9 mouse cellular contexts compared by ENCODE assay signal in the genomic region with DNA sequence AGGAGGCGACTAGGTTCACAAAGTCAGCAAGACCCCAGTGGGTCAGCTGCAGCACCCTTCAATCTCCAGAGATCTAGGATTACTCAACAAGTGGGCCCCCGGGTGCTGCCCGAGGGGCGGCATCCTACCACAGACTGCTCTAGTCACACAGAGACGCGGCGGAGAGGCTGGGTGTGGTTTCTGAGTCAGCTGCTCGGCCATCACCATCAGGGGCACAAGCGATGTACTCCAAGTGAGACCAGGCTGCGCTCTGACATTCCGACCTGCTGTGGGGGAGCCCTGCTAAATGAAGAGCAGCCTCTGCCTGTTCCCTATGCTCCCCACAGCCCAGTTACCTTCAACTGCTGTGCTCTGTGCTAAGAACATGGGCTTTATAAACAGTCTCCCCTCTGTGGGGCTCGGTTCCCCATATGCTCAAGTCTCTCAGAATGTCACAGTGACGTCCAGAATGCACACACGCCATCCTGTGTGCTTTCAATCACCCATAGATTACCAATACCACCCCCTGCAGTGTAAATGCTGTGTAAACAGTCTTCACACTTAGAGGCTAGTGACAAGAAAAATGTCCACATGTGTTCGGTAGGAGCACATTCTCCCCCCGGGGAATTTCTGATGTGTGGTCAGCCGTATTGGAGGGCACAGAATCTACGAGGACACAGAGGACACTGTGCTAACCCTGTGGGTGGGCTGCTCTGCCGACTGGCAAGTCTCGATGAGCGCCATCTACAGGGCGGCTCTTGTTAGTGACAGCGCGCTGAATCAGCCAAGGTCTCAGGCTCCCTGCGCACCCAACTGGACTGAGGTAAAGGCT. TPM values are rescaled to one million over a fixed set of nuclear protein-coding genes. Genes with fewer than 3 reads are reported as not detected.
DNase-seq lines count a peak whose midpoint lies in the region; ATAC-seq and TF ChIP-seq lines count a peak whose summit lies in the region.
"Had no signal": no experiment of that assay in that cellular context is flagged by ENCODE, and none has a peak within 500 bp of the region (broad histone marks: within the 10 kb centered on the region; RNA-seq: fewer than 3 reads in every experiment).

No protein-coding gene starts in this region.

- H3K36me3 ChIP-seq in forebrain, embryonic 12.5 days (replicated peaks) = no peaks in the 10 kb centered on the region
- peaks cover 13% of the 10 kb centered on the region for H3K36me3 ChIP-seq in hindbrain, embryonic 10.5 days
- H3K36me3 ChIP-seq: limb, embryonic 15.5 days had no signal

- TF ChIP-seq POLR2A in brain, embryonic 14.5 days (IDR thresholded peaks at IDR 0.05; ENCODE audit: borderline replicate concordance, extremely low read depth, insufficient read depth, insufficient read length, poor library complexity, severe bottlenecking) = no peak

- DNase-seq in MN1 (ENCODE audit: low spot score) = peak; percentile 63
- peak; percentile 88 for DNase-seq in brain, embryonic 14.5 days (ENCODE audit: low read depth)
- peak; percentile 77 for DNase-seq in hindbrain, embryonic 10.5 days (ENCODE audit: low spot score)
- DNase-seq in layer of hippocampus, postnatal 14 days (ENCODE audit: low spot score in 2 of 2) = peak; percentile 68
- peak; percentile 77 to 82 for DNase-seq in lung, postnatal 4 days
- DNase-seq in right cerebral cortex, adult 2 months (ENCODE audit: low spot score in 2 of 2) = peak; percentile 63 to 77
- no peak for DNase-seq in c-Kit-positive CD71-positive TER-119-positive erythroid progenitor cells, embryonic 14.5 days (ENCODE audit: low spot score)

- no peaks in the 10 kb centered on the region for H3K27me3 ChIP-seq in forebrain, embryonic 12.5 days
- no peaks in the 10 kb centered on the region for H3K27me3 ChIP-seq in hindbrain, embryonic 10.5 days (ENCODE audit: insufficient read depth, poor library complexity, severe bottlenecking)
- H3K27me3 ChIP-seq: limb, embryonic 15.5 days had no signal

- peak; percentile 89 for TF ChIP-seq CTCF in brain, embryonic 14.5 days (IDR thresholded peaks at IDR 0.05; ENCODE audit: borderline replicate concordance, extremely low read depth, insufficient read depth, insufficient read length)

- WGBS in forebrain, embryonic 12.5 days = 46% methylated on average over 25 of the region's 25 CpGs
- 46% methylated on average over 25 of the region's 25 CpGs for WGBS in hindbrain, embryonic 10.5 days

- H3K27ac ChIP-seq in forebrain, embryonic 12.5 days = no peak overlapping the region
- H3K27ac ChIP-seq in hindbrain, embryonic 10.5 days = peak overlapping the region; percentile 14; the same call in 1 of the 2 replicates

- H3K4me3 ChIP-seq in forebrain, embryonic 12.5 days (replicated peaks) = no peak overlapping the region
- no peak overlapping the region for H3K4me3 ChIP-seq in hindbrain, embryonic 10.5 days
- H3K4me3 ChIP-seq: limb, embryonic 15.5 days had no signal

- ATAC-seq in forebrain, embryonic 12.5 days (ENCODE audit: low FRiP score) = peak; percentile 67

- H3K9me3 ChIP-seq in forebrain, embryonic 12.5 days = no peaks in the 10 kb centered on the region
- H3K9me3 ChIP-seq in hindbrain, embryonic 10.5 days = no peaks in the 10 kb centered on the region
- H3K9me3 ChIP-seq: limb, embryonic 15.5 days had no signal

- H3K4me1 ChIP-seq in forebrain, embryonic 12.5 days = peaks cover 56% of the 10 kb centered on the region
- H3K4me1 ChIP-seq in hindbrain, embryonic 10.5 days (replicated peaks) = peaks cover 75% of the 10 kb centered on the region

- H3K9ac ChIP-seq in forebrain, embryonic 12.5 days = no peak overlapping the region
- H3K9ac ChIP-seq: limb, embryonic 15.5 days had no signal

- H3K4me2 ChIP-seq in forebrain, embryonic 12.5 days = no peak overlapping the region
- H3K4me2 ChIP-seq: limb, embryonic 15.5 days had no signal

RNA-seq across cellular contexts. Expression of a gene that starts 41.1 kb away (rescaled TPM):
- 69.8 and 99.3 TPM in 2 replicates for polyA plus RNA-seq in brain, embryonic 14.5 days (2012; rRNA removed)
- polyA plus RNA-seq in forebrain, embryonic 12.5 days (2016; fragmentation: Nextera tagmentation; extraction: Ambion mirVana) = 28.0 and 28.1 TPM in 2 replicates
- polyA plus RNA-seq in hindbrain, embryonic 10.5 days (2016; fragmentation: Nextera tagmentation; extraction: Ambion mirVana) = 29.5 and 37.9 TPM in 2 replicates
- 10 to 100 TPM; 79.7 to 81.0 TPM for total RNA-seq in layer of hippocampus, postnatal 14 days (2021)

RNA-seq across cellular contexts. Expression of a gene that starts 41.2 kb away (rescaled TPM):
- polyA plus RNA-seq in brain, embryonic 14.5 days (2012; rRNA removed) = 11.0 and 17.0 TPM in 2 replicates
- polyA plus RNA-seq in forebrain, embryonic 12.5 days (2016; fragmentation: Nextera tagmentation; extraction: Ambion mirVana) = 20.7 TPM in 2 replicates
- polyA plus RNA-seq in hindbrain, embryonic 10.5 days (2016; fragmentation: Nextera tagmentation; extraction: Ambion mirVana) = 20.0 and 21.3 TPM in 2 replicates
- 1 to 10 TPM; 3.3 to 5.1 TPM for total RNA-seq in layer of hippocampus, postnatal 14 days (2021)
